Mouse (Mus musculus) NIH3T3 (cell line): ENCODE results near the gene Atf5.

Source experiments
- DNase-seq: peaks from one replicate; pipeline ENCODE4 v3.0.0-alpha.2; 2012; ENCODE audit warnings: low read depth

Gene Atf5

GRCm38 (mm10) chr7:44816470-44817021 is at the start of gene Atf5:
TSS of gene Atf5 (minus strand) at chr7:44816658.
- DNase-seq, result peak; percentile 87

DNA sequence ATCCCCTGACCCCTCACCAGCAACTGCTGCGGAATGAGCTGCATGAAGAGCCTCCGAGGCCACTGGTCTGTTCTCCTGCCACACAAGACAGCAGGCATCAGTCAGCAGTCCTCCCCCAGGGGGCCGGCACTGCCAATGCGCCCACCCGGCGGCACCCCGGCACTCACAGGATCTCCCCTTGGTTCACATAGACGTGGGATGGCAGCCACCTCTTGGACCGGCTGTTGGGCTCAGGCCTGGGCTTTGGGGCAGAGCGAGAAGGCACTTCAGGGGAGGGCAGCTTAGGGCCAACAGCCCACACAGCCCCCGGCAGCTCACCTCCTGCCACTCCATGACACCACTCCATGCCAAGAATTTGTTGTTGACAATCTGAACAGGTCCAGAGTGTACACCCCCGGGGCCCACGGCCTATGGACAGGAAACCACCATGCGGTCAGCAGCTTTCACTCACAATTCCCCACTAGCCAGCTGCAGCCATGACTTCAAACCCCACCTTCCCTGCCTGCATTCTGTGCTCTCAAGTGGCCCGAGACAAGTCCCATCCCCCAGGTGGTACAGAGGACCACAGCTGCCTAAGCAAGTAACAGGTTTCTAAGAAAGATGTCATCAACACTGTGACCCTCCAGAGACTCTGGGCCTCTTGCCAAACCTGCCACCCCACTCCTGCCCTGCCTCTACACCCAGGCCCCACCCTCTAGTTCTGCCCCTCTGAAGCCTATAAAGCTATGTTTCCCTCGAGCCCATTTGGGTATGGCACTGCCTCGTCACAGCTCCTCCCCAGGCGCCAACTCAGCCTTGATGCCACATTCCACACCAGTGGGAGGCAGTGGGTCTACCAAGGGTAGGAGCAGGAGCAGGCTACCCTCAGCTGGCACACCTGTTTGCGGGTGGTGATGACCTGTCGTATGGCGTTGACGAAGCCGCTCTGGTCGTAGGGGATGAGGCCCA is 48.4 kb upstream of the Atf5 start:
- no peak for DNase-seq

GRCm38 (mm10) chr7:44863982-44864494 is 47.6 kb upstream of the Atf5 start:
- no peak for DNase-seq

- no peak for DNase-seq
Observed at GRCm38 (mm10) chr7:44863210-44863609, 46.8 kb upstream of the Atf5 start.

- DNase-seq, result no peak
Observed at GRCm38 (mm10) chr7:44862434-44862833, 46.0 kb upstream of the Atf5 start.

DNA sequence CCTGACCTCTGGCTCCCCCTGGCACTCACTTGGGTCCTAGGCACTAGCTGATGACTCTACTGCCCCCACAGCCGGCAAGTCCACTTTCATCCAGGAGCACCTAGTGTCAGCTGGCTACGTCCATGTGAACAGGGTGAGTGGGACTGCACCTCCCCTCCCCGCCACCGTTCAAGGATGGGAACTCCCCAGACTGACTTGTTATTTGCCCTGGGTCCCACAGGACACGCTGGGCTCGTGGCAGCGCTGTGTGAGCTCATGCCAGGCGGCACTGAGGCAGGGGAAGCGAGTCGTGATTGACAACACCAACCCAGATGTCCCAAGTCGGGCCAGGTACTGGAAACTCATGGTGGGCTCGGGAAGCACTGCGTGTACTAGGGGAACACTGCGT is 45.0 kb upstream of the Atf5 start:
- DNase-seq, result no peak

DNA sequence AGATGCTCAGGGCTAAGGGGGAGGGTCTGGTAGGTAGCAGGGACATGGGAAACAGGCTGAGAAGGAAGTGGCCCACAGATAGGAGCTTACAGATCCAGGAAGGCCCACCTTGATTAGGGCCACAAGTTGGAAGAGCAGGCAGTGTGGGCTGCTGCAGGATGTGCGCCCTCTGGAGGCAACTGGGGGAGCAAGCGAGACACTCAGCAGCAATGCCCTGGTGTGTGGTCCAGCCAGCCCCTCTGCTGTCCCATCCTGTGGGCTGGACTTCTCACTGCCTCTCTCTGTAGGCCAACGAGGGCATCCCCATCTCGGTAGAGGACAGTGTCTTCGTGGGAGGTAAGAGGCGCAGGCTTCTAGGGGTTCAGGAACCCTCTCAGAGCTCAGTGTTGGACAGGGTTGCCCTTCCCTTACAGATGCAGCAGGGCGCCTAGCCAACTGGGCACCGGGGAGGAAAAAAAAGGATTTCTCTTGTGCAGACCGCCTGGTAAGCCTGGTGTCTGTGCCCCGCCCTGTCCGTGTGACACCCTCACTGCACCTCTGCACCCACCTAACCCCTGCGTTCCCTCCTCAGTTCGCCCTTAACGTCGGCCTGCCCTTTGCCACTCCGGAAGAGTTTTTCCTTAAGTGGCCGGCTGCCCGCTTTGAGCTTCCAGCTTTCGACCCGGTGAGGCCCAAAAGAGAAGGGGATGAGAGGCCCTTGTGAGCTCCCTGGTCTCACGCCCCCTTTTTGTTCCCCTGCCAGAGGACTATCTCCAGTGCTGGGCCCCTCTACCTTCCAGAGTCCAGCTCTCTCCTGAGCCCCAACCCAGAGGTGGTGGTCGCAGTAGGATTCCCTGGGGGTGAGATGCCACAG is 44.3 kb upstream of the Atf5 start:
- peak; percentile 84 for DNase-seq

DNA sequence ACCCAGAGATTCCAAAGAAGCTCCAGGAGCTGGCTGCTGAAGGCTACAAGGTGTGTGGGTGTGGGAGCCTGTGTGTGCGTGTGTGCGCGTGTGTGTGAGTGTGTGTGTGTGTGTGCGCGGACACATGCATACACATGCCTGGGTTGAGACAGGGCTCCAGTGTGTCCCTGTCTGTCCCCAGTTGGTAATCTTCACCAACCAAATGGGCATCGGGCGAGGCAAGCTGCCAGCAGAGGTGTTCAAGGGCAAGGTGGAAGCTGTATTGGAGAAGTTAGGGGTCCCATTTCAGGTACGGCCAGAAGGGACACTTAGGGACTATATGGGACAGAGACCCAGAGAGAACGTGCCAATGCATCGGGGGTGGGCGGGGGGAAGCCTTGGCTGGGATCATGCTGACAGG is 43.4 kb upstream of the Atf5 start:
- DNase-seq, result no peak

DNA sequence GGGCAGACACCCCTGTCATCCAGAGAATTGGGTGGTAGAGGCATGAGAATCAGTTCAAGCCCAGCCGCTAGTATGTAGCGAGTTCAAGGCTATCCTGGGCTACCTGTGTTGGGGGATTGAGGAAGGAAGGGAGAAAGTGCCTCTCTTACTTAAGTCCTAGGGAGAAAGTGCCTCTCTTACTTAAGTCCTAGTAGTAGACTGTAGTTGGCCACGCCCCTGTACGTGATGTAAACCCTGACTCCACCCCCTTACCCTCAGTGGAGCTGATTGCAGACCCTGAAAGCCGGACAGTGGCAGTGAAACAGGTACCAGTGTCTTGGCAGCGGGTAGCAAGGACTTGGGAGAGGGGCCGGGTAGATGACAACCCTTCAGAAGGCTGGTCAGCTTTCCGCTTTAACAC is 41.4 kb upstream of the Atf5 start:
- DNase-seq, result peak; percentile 78

DNA sequence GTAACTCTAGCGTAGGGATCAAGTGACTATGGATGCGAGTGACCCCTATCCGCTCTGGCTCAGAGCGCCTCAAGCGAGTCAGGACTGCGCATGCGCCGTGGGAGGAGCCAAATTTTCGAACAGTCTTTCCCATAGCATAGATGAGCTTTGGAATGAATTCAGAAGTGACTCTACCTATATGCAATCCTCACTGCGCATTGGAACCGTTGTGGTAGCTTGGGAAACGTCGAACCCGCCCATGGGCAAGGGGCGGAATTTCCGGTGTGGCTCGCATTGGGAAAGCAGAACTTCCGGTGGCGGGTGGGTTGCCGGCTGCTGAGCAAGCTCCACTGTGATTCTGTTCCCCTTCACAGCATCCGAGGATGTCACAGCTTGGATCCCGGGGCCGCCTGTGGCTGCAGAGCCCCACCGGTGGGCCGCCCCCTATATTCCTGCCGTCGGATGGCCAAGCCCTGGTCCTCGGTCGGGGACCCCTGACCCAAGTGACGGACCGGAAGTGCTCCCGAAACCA is 40.6 kb upstream of the Atf5 start, which contains the start of gene Pnkp:
Gene Pnkp, plus strand, starts transcription at position 98 of the 511 bp plus-strand sequence.
- DNase-seq, result peak; percentile 96

DNA sequence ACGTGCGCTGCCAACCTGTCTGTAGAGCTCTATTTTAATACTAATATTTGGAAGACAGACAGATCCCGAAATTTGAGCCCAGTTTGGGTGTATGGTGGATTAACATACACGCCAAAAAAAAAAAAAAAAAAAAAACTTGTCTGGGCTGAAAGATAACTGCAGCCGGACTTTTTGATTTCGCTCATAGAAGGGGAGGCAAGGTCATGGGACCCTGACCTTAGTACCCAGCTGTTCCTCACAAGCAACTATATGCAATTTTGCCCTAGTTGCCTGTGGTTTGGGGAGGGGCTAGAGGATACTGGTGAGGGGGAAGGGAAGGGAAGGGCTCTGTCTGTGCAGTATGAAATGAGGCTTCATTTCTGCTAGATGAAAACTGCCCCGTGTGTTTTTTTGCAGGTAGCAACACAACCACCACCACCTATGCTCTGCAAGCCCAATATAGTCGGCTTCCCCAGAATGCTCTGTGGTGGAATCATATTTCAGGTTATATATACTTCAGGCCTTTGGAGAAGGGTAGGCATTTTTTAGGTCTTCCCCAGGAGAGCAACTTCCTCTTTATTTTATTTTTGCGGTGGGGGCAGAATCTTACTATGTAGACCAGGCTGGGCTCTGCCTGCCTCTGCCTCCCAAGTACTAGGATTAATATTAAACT is 39.9 kb upstream of the Atf5 start:
- no peak for DNase-seq

- DNase-seq, result no peak
Observed at GRCm38 (mm10) chr7:44855036-44855435, 38.6 kb upstream of the Atf5 start.

GRCm38 (mm10) chr7:44854356-44855031 is 38.0 kb upstream of the Atf5 start:
- no peak for DNase-seq

GRCm38 (mm10) chr7:44853596-44854355 is 37.3 kb upstream of the Atf5 start:
- no peak for DNase-seq

DNA sequence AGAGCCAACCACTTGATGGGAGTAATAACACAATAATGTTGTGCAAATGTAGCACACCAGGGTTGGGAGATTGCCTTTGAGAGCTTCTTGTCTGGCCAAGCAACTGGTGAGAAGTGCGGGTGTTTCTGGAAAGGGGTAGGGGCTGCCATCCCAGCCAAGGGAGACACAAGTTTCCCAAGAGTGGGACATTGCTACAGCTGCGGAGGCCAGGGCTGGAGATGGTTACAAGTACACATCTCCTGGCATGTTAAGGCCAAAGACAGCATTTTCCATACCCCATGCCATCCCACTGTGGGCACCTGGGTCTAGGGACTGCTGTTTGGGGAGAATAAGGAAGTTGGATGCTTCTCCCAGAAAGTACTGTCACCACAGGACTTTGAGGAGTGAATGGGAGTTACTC is 36.6 kb upstream of the Atf5 start:
- no peak for DNase-seq

GRCm38 (mm10) chr7:44852259-44853027 is 36.0 kb upstream of the Atf5 start:
- no peak for DNase-seq

GRCm38 (mm10) chr7:44851625-44852234 is 35.3 kb upstream of the Atf5 start:
- DNase-seq, result no peak

DNA sequence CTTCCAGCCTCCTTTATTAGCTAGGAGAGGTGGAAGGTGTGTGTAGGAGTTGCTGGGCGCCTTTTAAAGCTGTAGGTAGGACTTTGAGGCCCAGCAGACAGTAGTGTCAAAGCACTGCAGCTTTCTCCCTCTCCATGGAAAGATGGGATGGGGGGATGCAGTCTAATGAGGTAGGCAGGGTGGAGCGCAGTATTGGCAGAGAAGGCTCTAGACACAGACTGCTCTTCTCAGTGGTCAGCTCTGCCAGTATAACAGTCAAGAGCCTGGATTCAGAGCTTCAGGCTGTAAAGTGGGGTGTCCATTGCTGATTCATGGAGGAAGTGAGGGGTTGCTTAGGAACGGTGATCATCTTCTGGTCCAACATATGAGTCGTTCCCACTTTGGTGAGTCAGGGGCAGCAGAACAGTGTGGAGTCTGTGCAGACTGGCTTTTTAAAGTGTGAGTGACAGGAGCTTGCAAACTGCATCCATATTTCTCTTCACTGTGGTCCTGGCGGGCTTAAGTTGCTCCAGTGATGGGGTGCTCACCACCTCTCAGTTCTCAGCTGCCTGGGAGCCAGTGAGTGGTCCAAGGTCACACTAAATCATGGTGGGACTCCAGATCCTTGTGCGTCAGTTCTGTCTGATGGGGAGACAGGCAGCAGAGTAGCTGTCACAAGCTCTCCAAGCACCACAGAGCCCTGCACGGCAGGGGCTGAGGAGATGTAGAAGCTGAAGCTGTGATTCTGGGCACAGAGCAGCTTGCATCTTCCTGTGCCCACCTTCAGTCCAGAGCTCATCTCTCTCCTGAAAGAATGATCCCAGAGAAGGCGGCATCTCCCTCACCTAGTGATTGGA is 34.5 kb upstream of the Atf5 start:
- DNase-seq, result peak; percentile 78
